Mouse (Mus musculus): ENCODE measurements around the gene Gm17190. TPM values are rescaled to one million over a fixed set of nuclear protein-coding genes. Genes with fewer than 3 reads are reported as not detected.
"Not testable (repeated sequence)": the region's sequence is repeated elsewhere in the genome, so short reads cannot be mapped to it uniquely, and the experiment has no call there.

The Gm17190 gene
- polyA plus RNA-seq (2015; fragmentation: Nextera tagmentation; extraction: Ambion mirVana), result not detected in 2 replicates

DNA sequence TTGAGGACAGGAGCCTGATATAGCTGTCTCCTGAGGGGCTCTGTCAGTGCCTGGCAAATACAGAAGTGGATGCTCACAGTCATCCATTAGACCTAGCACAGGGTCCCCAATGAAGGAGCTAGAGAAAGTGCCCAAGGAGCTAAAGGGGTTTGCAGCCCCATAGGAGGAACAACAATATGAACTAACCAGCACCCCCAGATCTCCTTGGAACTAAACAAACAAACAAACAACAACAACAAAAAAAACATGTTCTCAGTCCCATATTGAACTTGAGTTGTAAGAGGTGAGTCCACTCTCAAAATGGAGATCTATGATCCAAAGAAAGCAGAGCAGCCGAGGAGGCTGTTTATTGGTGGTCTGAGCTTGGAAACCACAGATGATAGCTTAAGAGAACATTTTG lies at the start of gene Gm17190:
Gene Gm17190, plus strand, starts transcription at position 301 of the 400 bp plus-strand sequence.
- WGBS, result 95% methylated on average over 1 of the region's 1 CpGs

GRCm38 (mm10) chr13:96039536-96039935 lies 42.3 kb upstream of the Gm17190 start:
- Histone ChIP-seq H3K9me3 (no peaks in the 10 kb centered on the region), H3K27me3 (no peaks in the 10 kb centered on the region), H3K27ac (no peak overlapping the region), H3K4me1 (replicated peaks) (no peaks in the 10 kb centered on the region), H3K4me2 (replicated peaks) (no peak overlapping the region), H3K4me3 (replicated peaks) (no peak overlapping the region), H3K36me3 (no peaks in the 10 kb centered on the region), H3K9ac (replicated peaks) (no peak overlapping the region)
- ATAC-seq, result no peak
- 87% methylated on average over 1 of the region's 1 CpGs for WGBS

More for the DNA sequence above, at the start of gene Gm17190:
- not testable (repeated sequence) for ATAC-seq; H3K9ac ChIP-seq (replicated peaks); H3K4me1 ChIP-seq (replicated peaks); H3K27me3 ChIP-seq; H3K9me3 ChIP-seq; H3K4me3 ChIP-seq (replicated peaks); H3K27ac ChIP-seq; H3K4me2 ChIP-seq (replicated peaks); H3K36me3 ChIP-seq

GRCm38 (mm10) chr13:96040275-96041042 lies 41.4 kb upstream of the Gm17190 start:
- H3K27me3 ChIP-seq, result no peaks in the 10 kb centered on the region
- 88% methylated on average over 11 of the region's 11 CpGs for WGBS
- no peak for ATAC-seq

GRCm38 (mm10) chr13:96045396-96045795 lies 36.5 kb upstream of the Gm17190 start:
- no peak for ATAC-seq

More at GRCm38 (mm10) chr13:96040275-96041042, 41.4 kb upstream of the Gm17190 start:
- no peaks in the 10 kb centered on the region for H3K9me3 ChIP-seq
- H3K36me3 ChIP-seq, result no peaks in the 10 kb centered on the region
- H3K4me1 ChIP-seq (replicated peaks), result 0 out of 2 replicates have a peak, but pooled peaks cover 4% of the 10 kb centered on the region
- H3K9ac ChIP-seq (replicated peaks), result no peak overlapping the region
- no peak overlapping the region for H3K27ac ChIP-seq
- H3K4me3 ChIP-seq (replicated peaks), result no peak overlapping the region
- no peak overlapping the region for H3K4me2 ChIP-seq (replicated peaks)

GRCm38 (mm10) chr13:96052755-96053154 lies 29.1 kb upstream of the Gm17190 start:
- ATAC-seq, result no peak
- WGBS, result 85% methylated on average over 3 of the region's 3 CpGs
- Histone ChIP-seq H3K4me3 (replicated peaks) (no peak overlapping the region), H3K27ac (no peak overlapping the region), H3K27me3 (no peaks in the 10 kb centered on the region), H3K4me1 (replicated peaks) (no peaks in the 10 kb centered on the region), H3K9me3 (no peaks in the 10 kb centered on the region), H3K36me3 (no peaks in the 10 kb centered on the region), H3K9ac (replicated peaks) (no peak overlapping the region), H3K4me2 (replicated peaks) (no peak overlapping the region)

More at GRCm38 (mm10) chr13:96045396-96045795, 36.5 kb upstream of the Gm17190 start:
- no peak overlapping the region for H3K9ac ChIP-seq (replicated peaks)
- H3K4me1 ChIP-seq (replicated peaks), result 0 out of 2 replicates have a peak, but pooled peaks cover 5% of the 10 kb centered on the region
- no peaks in the 10 kb centered on the region for H3K9me3 ChIP-seq
- no peak overlapping the region for H3K27ac ChIP-seq
- WGBS, result 35% methylated on average over 5 of the region's 5 CpGs
- no peaks in the 10 kb centered on the region for H3K27me3 ChIP-seq
- H3K4me2 ChIP-seq (replicated peaks), result no peak overlapping the region
- no peak overlapping the region for H3K4me3 ChIP-seq (replicated peaks)
- no peaks in the 10 kb centered on the region for H3K36me3 ChIP-seq

DNA sequence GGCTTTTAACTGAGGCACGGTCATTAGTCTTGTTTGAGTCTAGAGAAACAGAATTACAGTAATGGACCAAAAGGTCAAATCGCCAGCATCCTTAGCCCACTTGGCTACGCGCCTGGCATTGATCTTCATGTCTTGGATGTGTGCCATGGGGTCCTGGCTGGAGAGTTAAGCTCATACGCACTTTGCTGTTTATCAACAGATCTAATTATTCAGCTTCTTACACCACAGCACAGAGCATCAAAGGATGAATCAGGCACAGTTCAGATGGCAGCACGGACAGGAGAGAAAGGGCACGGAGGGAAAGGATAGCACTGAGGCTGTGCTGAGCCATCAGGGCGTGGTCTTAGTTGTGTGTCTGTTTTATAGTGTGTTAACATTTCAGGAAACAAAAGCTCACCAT lies 8.3 kb upstream of the Gm17190 start:
- Histone ChIP-seq H3K9ac (replicated peaks) (no peak overlapping the region), H3K9me3 (no peaks in the 10 kb centered on the region), H3K27ac (no peak overlapping the region), H3K36me3 (no peaks in the 10 kb centered on the region), H3K4me1 (replicated peaks) (peaks cover 8% of the 10 kb centered on the region; the same call in 1 of the 2 replicates), H3K4me2 (replicated peaks) (no peak overlapping the region), H3K27me3 (no peaks in the 10 kb centered on the region), H3K4me3 (replicated peaks) (no peak overlapping the region)
- ATAC-seq, result 0 out of 2 replicates have a peak, but pooled peaks have one; percentile 37
- WGBS, result 55% methylated on average over 8 of the region's 8 CpGs

- not testable (repeated sequence) for H3K4me3 ChIP-seq (replicated peaks); H3K36me3 ChIP-seq; H3K4me2 ChIP-seq (replicated peaks); ATAC-seq; H3K27ac ChIP-seq; H3K4me1 ChIP-seq (replicated peaks); H3K9me3 ChIP-seq; H3K9ac ChIP-seq (replicated peaks); H3K27me3 ChIP-seq
- WGBS, result 87% methylated on average over 3 of the region's 3 CpGs
These were observed 578 bp upstream of the Gm17190 start, which contains the start of gene Gm20075 for GRCm38 (mm10) chr13:96081276-96081675. Gene Gm20075 (minus strand): TSS chr13:96081376.

GRCm38 (mm10) chr13:96085581-96086302 lies 3.9 kb downstream of the Gm17190 start:
- 88% methylated on average over 7 of the region's 7 CpGs for WGBS
- H3K4me2 ChIP-seq (replicated peaks), result no peak overlapping the region
- no peaks in the 10 kb centered on the region for H3K27me3 ChIP-seq
- no peak for ATAC-seq
- no peaks in the 10 kb centered on the region for H3K4me1 ChIP-seq (replicated peaks)
- no peak overlapping the region for H3K9ac ChIP-seq (replicated peaks)
- no peak overlapping the region for H3K4me3 ChIP-seq (replicated peaks)
- no peaks in the 10 kb centered on the region for H3K9me3 ChIP-seq
- no peak overlapping the region for H3K27ac ChIP-seq
- H3K36me3 ChIP-seq, result no peaks in the 10 kb centered on the region

GRCm38 (mm10) chr13:96090929-96091328 lies 9.1 kb downstream of the Gm17190 start:
- WGBS, result 70% methylated on average over 4 of the region's 4 CpGs
- H3K4me2 ChIP-seq (replicated peaks), result no peak overlapping the region
- H3K4me3 ChIP-seq (replicated peaks), result no peak overlapping the region
- no peaks in the 10 kb centered on the region for H3K9me3 ChIP-seq
- H3K9ac ChIP-seq (replicated peaks), result no peak overlapping the region
- H3K4me1 ChIP-seq (replicated peaks), result no peaks in the 10 kb centered on the region
- H3K36me3 ChIP-seq, result no peaks in the 10 kb centered on the region
- H3K27me3 ChIP-seq, result no peaks in the 10 kb centered on the region
- H3K27ac ChIP-seq, result no peak overlapping the region
- ATAC-seq, result no peak

DNA sequence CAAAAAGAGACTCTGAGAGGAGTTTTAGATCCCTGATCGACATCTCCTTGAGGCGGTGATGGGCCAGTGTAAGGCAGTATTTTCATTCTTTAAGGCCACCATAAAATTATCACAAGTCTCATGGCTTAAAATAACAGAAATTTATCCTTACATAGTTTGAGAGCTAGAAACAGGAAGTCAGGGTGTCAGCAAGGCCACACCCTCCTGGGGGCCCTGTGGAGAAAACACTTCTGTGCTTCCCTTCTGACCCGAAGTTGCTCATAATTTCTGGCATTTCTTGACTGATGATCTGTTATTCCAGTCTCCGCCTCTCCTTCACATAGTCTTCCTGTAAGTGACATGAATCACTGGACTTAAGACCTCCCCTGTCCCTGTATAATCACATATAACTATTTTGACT lies 24.5 kb downstream of the Gm17190 start:
- ATAC-seq, result no peak
- H3K4me3 ChIP-seq (replicated peaks), result no peak overlapping the region
- H3K9me3 ChIP-seq, result no peaks in the 10 kb centered on the region
- 95% methylated on average over 4 of the region's 4 CpGs for WGBS
- H3K27me3 ChIP-seq, result no peaks in the 10 kb centered on the region
- H3K9ac ChIP-seq (replicated peaks), result no peak overlapping the region
- H3K4me1 ChIP-seq (replicated peaks), result no peaks in the 10 kb centered on the region
- H3K36me3 ChIP-seq, result no peaks in the 10 kb centered on the region
- no peak overlapping the region for H3K27ac ChIP-seq
- H3K4me2 ChIP-seq (replicated peaks), result no peak overlapping the region

- Histone ChIP-seq H3K4me2 (replicated peaks) (no peak overlapping the region), H3K27me3 (no peaks in the 10 kb centered on the region), H3K27ac (no peak overlapping the region), H3K4me1 (replicated peaks) (no peaks in the 10 kb centered on the region), H3K4me3 (replicated peaks) (no peak overlapping the region), H3K9ac (replicated peaks) (no peak overlapping the region), H3K9me3 (no peaks in the 10 kb centered on the region), H3K36me3 (no peaks in the 10 kb centered on the region)
- ATAC-seq, result no peak
- WGBS, result 41% methylated on average over 3 of the region's 3 CpGs
These were observed 28.9 kb downstream of the Gm17190 start for GRCm38 (mm10) chr13:96110767-96111166.

GRCm38 (mm10) chr13:96112711-96113110 lies 30.9 kb downstream of the Gm17190 start:
- ATAC-seq, result no peak
- 83% methylated on average over 2 of the region's 2 CpGs for WGBS

More at GRCm38 (mm10) chr13:96112711-96113110, 30.9 kb downstream of the Gm17190 start:
- H3K27ac ChIP-seq, result no peak overlapping the region
- H3K27me3 ChIP-seq, result no peaks in the 10 kb centered on the region
- no peak overlapping the region for H3K4me2 ChIP-seq (replicated peaks)
- no peaks in the 10 kb centered on the region for H3K36me3 ChIP-seq
- H3K9me3 ChIP-seq, result no peaks in the 10 kb centered on the region
- no peak overlapping the region for H3K9ac ChIP-seq (replicated peaks)
- no peak overlapping the region for H3K4me3 ChIP-seq (replicated peaks)
- H3K4me1 ChIP-seq (replicated peaks), result no peaks in the 10 kb centered on the region

Data from midbrain, embryonic 13.5 days (tissue).